Comparison of ENCODE assay signal across 14 mouse cellular contexts in the genomic region with DNA sequence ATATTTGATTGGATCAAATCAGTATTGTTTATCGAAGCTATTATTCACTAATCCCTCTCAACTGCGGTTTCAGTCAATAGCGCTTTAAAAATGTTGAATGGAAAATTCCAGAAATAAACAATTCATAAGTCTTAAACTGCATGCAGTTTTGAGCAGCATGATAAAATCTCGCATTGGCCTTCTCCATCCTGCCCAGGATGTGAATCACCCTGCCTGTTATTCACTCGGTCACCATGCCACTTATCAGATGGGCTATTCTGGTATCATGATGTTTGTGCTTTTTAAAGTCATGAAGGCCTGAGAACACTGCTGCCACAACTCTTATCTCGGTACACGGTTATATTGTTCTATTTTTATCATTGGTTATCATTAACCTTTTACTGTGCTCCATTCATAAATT.
A peak's percentile ranks its signal among the peaks of the same experiment; 100 is the strongest.
DNase-seq lines count a peak whose midpoint lies in the region; ATAC-seq and TF ChIP-seq lines count a peak whose summit lies in the region.
"Had no signal": no experiment of that assay in that cellular context is flagged by ENCODE, and none has a peak within 500 bp of the region (broad histone marks: within the 10 kb centered on the region; RNA-seq: fewer than 3 reads in every experiment).

No protein-coding gene starts in this region.

- no peak overlapping the region for H3K4me2 ChIP-seq in heart, postnatal 0 days (ENCODE audit: low read depth, low read length)
- H3K4me2 ChIP-seq in lung, postnatal 0 days (replicated peaks; ENCODE audit: low read depth, low read length): no peak overlapping the region
- H3K4me2 ChIP-seq in liver, embryonic 11.5 days: no peak overlapping the region
- H3K4me2 ChIP-seq: heart, embryonic 15.5 days; hindbrain, embryonic 15.5 days; liver, embryonic 12.5 days had no signal

- no peaks in the 10 kb centered on the region for H3K27me3 ChIP-seq in heart, postnatal 0 days (ENCODE audit: control insufficient read depth, insufficient read depth, low read length)
- H3K27me3 ChIP-seq in lung, postnatal 0 days (replicated peaks; ENCODE audit: insufficient read depth, low read length): no peaks in the 10 kb centered on the region
- no peaks in the 10 kb centered on the region for H3K27me3 ChIP-seq in liver, embryonic 11.5 days (replicated peaks; ENCODE audit: control insufficient read depth, insufficient read depth, low read length)
- H3K27me3 ChIP-seq: heart, embryonic 15.5 days; hindbrain, embryonic 15.5 days; liver, embryonic 12.5 days had no signal

- peak; percentile 39; the same call in 1 of the 2 replicates for ATAC-seq in heart, postnatal 0 days (ENCODE audit: insufficient read depth, low read depth)
- peak; percentile 83 for ATAC-seq in lung, postnatal 0 days
- no peak for ATAC-seq in liver, embryonic 11.5 days (replicated peaks; ENCODE audit: low FRiP score)
- ATAC-seq: activated CD4-positive, CD25-positive, alpha-beta regulatory T cell, adult 4 months; liver, embryonic 12.5 days had no signal

- H3K4me1 ChIP-seq in heart, postnatal 0 days (ENCODE audit: control insufficient read depth, insufficient read depth): peaks cover 4% of the 10 kb centered on the region
- H3K4me1 ChIP-seq in lung, postnatal 0 days (ENCODE audit: insufficient read depth, low read depth, low read length): no peaks in the 10 kb centered on the region
- H3K4me1 ChIP-seq in liver, embryonic 11.5 days (replicated peaks; ENCODE audit: control insufficient read depth, insufficient read depth, low read length): no peaks in the 10 kb centered on the region
- H3K4me1 ChIP-seq: heart, embryonic 15.5 days; hindbrain, embryonic 15.5 days; liver, embryonic 12.5 days had no signal

- H3K9ac ChIP-seq in heart, postnatal 0 days (replicated peaks; ENCODE audit: low read depth, low read length): no peak overlapping the region
- H3K9ac ChIP-seq in lung, postnatal 0 days (replicated peaks; ENCODE audit: low read depth): no peak overlapping the region
- H3K9ac ChIP-seq in liver, embryonic 11.5 days (ENCODE audit: low read depth, low read length): no peak overlapping the region
- H3K9ac ChIP-seq: heart, embryonic 15.5 days; hindbrain, embryonic 15.5 days; liver, embryonic 12.5 days had no signal

- no peaks in the 10 kb centered on the region for H3K9me3 ChIP-seq in heart, postnatal 0 days (replicated peaks; ENCODE audit: control insufficient read depth, low read length)
- H3K9me3 ChIP-seq in lung, postnatal 0 days (ENCODE audit: low read length): no peaks in the 10 kb centered on the region
- no peaks in the 10 kb centered on the region for H3K9me3 ChIP-seq in liver, embryonic 11.5 days (ENCODE audit: control insufficient read depth, low read length)
- H3K9me3 ChIP-seq: heart, embryonic 15.5 days; hindbrain, embryonic 15.5 days; liver, embryonic 12.5 days had no signal

- no peak for TF ChIP-seq EP300 in heart, postnatal 0 days (IDR thresholded peaks at IDR 0.05; ENCODE audit: low read depth)
- peak; percentile 87 for TF ChIP-seq EP300 in lung, postnatal 0 days (IDR thresholded peaks at IDR 0.05)

- H3K27ac ChIP-seq in heart, postnatal 0 days (ENCODE audit: low read depth): no peak overlapping the region
- H3K27ac ChIP-seq in lung, postnatal 0 days (ENCODE audit: low read length): no peak overlapping the region
- no peak overlapping the region for H3K27ac ChIP-seq in liver, embryonic 11.5 days (ENCODE audit: low read depth, low read length)
- H3K27ac ChIP-seq: heart, embryonic 15.5 days; hindbrain, embryonic 15.5 days; liver, embryonic 12.5 days had no signal

- intact Hi-C loops in heart, postnatal 10 days (cut with DNase I): no loop called here

- 33% methylated on average over 7 of the region's 7 CpGs for WGBS in heart, postnatal 0 days
- 50% methylated on average over 7 of the region's 7 CpGs for WGBS in lung, postnatal 0 days
- 70% methylated on average over 7 of the region's 7 CpGs for WGBS in liver, embryonic 11.5 days

- DNase-seq in heart, postnatal 0 days (ENCODE audit: low spot score): no peak
- DNase-seq in heart, postnatal 10 days: no peak
- peak; percentile 77 for DNase-seq in 3T3-L1 (ENCODE audit: low read depth, low spot score)
- DNase-seq in adrenal gland, postnatal 36 days: peak; percentile 53
- DNase-seq in lung, postnatal 0 days (ENCODE audit: low spot score): peak; percentile 37
- DNase-seq in liver, embryonic 11.5 days (ENCODE audit: low spot score): no peak
- DNase-seq in right cerebral cortex, postnatal 10 days (ENCODE audit: low spot score in 2 of 2): no peak
- no peak for DNase-seq in cerebellum, adult 11 months
- DNase-seq: gastrocnemius, postnatal 25 days; thymus, postnatal 4 days had no signal

- no peak overlapping the region for H3K4me3 ChIP-seq in heart, postnatal 0 days (ENCODE audit: low read depth, low read length)
- H3K4me3 ChIP-seq in lung, postnatal 0 days (ENCODE audit: low read depth, low read length): no peak overlapping the region
- H3K4me3 ChIP-seq in liver, embryonic 11.5 days (ENCODE audit: low read depth, low read length): no peak overlapping the region
- H3K4me3 ChIP-seq: heart, embryonic 15.5 days; hindbrain, embryonic 15.5 days; liver, embryonic 12.5 days had no signal

- no peak for TF ChIP-seq CTCF in heart, postnatal 0 days (IDR thresholded peaks at IDR 0.05; ENCODE audit: low read depth)
- no peak for TF ChIP-seq CTCF in lung, postnatal 0 days (IDR thresholded peaks at IDR 0.05)

- no peaks in the 10 kb centered on the region for H3K36me3 ChIP-seq in heart, postnatal 0 days (replicated peaks; ENCODE audit: control insufficient read depth, insufficient read depth, low read length)
- H3K36me3 ChIP-seq in lung, postnatal 0 days (ENCODE audit: insufficient read depth, low read length): no peaks in the 10 kb centered on the region
- no peaks in the 10 kb centered on the region for H3K36me3 ChIP-seq in liver, embryonic 11.5 days (ENCODE audit: control insufficient read depth, insufficient read depth, low read length)
- H3K36me3 ChIP-seq: heart, embryonic 15.5 days; hindbrain, embryonic 15.5 days; liver, embryonic 12.5 days had no signal

Comparison
In these comparisons a context has a peak if more than half of its experiments do, and no peak if none do; other contexts are left out.
1. DNase-seq: peak in 3T3-L1 (single experiment), adrenal gland, postnatal 36 days (2 of 2) and lung, postnatal 0 days (single experiment); none in heart, postnatal 0 days (single experiment), heart, postnatal 10 days (0 of 2), liver, embryonic 11.5 days (single experiment), right cerebral cortex, postnatal 10 days (0 of 2) and cerebellum, adult 11 months (single experiment).